Mouse (Mus musculus) thymus, postnatal 14 days (tissue): ENCODE data around the gene Olfr190.
"Not testable (repeated sequence)": the region's sequence is repeated elsewhere in the genome, so short reads cannot be mapped to it uniquely, and the experiment has no call there.

Experiments used
- DNase-seq: peaks from one replicate; pipeline ENCODE4 v3.0.0; 2021

Olfr190 gene

GRCm38 (mm10) chr16:59077905-59078304, at the start of gene Olfr190:
Gene Olfr190 (minus strand): TSS chr16:59078005.
- no peak for DNase-seq

DNA sequence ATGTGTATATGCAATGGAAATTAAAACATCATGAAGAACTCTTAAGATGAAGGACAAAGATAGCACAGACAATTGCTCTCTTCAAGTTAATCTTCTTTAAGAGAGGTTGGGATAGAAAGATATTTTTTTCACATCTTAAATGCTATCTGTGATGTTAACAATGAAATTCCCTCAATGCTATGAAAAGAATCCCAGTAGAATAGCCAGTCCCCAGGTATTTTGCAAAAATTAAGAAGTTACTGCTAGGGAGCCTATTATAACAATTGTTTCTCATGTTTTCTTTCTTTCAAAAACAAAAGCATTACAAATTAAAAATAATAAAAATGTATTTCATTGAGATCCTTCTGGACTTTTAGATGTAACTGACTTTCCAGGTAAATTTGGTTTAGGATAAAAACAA, 43.2 kb upstream of the Olfr190 start, which contains the start of gene Olfr194:
TSS of gene Olfr194 (minus strand) at position 101 of the 400 bp plus-strand sequence.
- DNase-seq: no peak

GRCm38 (mm10) chr16:59111781-59112180, 34.0 kb upstream of the Olfr190 start, which contains the start of gene Olfr193:
Gene Olfr193 (minus strand): TSS chr16:59111881.
- DNase-seq: no peak

DNA sequence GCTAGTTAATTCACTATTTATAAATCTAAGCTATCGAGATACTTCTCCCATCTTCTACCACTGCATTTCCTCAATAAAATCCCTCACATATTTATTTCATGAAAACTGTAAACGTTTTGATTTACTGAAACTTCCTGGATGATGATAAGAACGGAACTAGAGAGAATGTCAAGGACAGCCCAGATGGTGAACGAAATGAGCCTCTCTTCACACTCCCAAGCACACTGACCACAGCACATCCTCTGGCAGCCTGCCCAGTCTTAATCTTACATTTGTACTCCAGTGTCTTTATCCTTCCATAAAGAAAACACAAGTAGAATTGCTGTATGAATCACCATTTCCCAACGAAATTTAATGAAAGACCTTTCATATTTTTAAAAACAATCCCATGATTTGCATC, 30.7 kb upstream of the Olfr190 start:
- not testable (repeated sequence) for DNase-seq

GRCm38 (mm10) chr16:59105312-59105711, 27.5 kb upstream of the Olfr190 start:
- DNase-seq: no peak

GRCm38 (mm10) chr16:59089722-59090121, 11.9 kb upstream of the Olfr190 start, which contains the start of gene Olfr191:
Gene Olfr191 (minus strand): TSS chr16:59089822.
- DNase-seq: not testable (repeated sequence)

GRCm38 (mm10) chr16:59081113-59081512, 3.3 kb upstream of the Olfr190 start:
- not testable (repeated sequence) for DNase-seq

DNA sequence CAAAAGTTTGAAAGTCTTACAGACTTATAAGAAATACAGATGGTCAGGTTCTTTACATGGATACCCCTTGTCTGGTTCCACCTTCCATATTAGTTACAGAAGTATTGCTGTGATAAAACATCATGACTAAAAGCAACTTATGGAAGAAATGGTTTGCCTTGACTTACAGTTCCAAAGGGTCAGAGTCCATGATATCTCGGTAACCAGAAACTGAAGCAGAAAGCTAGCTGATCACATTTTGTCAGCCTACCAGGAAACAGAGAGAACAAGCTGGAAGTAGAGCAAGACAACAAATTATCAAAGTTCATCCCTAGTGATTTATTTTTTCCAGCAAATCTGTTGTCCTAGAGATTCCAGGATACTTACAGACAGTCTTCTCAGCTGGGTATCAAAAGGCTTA, 4.3 kb downstream of the Olfr190 start:
- DNase-seq: no peak

- no peak for DNase-seq
These were observed 6.0 kb downstream of the Olfr190 start for GRCm38 (mm10) chr16:59071755-59072154.

DNA sequence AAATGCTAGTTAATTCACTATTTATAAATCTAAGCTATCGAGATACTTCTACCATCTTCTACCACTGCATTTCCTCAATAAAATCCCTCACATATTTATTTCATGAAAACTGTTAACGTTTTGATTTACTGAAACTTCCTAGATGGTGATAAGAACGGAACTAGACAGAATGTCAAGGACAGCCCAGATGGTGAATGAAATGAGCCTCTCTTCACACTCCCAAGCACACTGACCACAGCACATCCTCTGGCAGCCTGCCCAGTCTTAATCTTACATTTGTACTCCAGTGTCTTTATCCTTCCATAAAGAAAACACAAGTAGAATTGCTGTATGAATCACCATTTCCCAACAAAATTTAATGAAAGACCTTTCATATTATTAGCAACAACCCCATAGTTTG, 15.4 kb downstream of the Olfr190 start:
- DNase-seq: not testable (repeated sequence)

- not testable (repeated sequence) for DNase-seq
These were observed 28.5 kb downstream of the Olfr190 start for GRCm38 (mm10) chr16:59049286-59049685.

GRCm38 (mm10) chr16:59048860-59049259, 28.9 kb downstream of the Olfr190 start:
- DNase-seq: no peak

DNA sequence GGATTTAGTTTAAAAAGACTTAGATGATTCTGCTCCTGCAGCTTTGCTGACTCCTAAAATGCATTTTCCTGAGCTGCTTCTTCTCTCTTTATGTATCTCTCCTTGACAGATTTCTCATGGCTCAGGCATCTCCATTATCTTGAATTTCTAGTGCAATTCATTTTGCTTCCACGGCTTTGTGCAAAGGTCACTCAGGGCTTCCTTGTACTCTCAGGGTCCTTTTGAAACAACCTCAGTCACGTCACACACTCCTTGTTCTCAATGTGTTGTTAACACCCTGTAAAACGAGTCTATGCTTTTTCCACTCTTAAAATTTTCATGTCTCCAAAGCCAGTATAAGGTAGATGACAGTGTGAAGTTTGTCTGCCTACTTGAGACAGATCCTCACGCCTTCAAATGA, 30.2 kb downstream of the Olfr190 start:
- no peak for DNase-seq

DNA sequence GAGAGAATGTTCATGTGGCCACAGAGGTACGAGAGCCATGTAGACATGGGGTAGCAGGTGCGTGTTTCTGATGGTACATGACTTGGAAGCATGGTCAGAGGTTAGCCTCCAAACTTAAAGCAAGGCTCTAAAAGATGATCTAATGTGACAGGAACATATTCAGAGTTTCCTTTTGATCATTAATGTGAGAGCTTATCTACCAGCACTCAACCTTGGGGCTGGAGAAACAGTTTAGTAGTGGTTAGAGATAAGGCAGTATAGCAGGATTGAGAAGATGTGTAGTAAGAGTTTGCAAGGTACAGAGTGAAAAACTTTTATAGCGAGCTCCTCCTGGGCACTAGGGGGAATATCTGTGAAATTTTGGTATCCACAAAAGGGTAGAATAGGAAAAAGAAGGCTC, 32.0 kb downstream of the Olfr190 start:
- no peak for DNase-seq

DNA sequence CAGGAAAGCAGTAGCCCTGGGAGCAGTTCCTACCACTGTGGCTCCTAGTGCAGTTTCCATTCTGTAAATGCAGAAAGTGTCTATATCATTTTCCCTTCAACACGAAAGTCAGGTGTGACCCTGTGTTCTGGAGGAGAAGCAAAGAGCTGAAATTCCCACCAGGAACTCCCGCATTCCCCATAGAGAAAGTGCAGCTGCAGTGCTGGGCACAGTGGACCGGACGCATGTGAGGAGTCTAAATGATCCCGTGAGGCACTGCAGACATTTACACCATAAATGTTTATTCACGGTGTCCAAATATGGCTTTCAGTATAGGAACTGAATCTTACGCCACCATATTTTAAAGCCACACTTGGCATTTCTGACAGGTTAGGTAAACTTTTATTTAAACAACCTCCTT, 38.1 kb downstream of the Olfr190 start, which contains the start of gene Olfr187:
TSS of gene Olfr187 (minus strand) at position 58 of the 400 bp plus-strand sequence.
- DNase-seq: no peak

DNA sequence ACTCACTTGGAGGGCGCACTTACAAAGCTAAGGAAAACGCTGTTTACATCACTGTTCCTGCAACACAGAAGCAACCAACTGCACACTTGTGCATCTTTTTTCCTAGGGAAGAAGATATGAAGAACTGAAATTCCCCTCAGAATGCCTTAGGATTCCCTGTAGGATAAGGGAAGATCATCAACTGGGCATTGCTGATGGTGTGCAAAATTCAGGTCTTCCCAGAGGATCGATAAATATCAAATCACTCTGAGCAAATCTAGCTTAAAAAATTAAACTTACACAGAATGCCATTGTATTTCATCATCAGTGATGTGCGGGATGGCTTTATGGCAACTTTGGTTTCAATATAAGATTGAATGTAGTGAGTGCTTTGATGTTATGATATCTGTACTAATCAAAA, 47.6 kb downstream of the Olfr190 start, which contains the start of gene Olfr186:
TSS of gene Olfr186 (minus strand) at position 101 of the 400 bp plus-strand sequence.
- DNase-seq: no peak
